Mouse (Mus musculus): ENCODE results near the gene Tex2. TPM values are rescaled to one million over a fixed set of nuclear protein-coding genes. Genes with fewer than 3 reads are reported as not detected.

Gene Tex2
- polyA plus RNA-seq, 1 experiment from 2014 or later: 17.1 TPM

GRCm38 (mm10) chr11:106544133-106544532 is 69.1 kb downstream of the Tex2 start:
- Histone ChIP-seq H3K9ac (ENCODE audit: low read depth, low read length) (no peak overlapping the region), H3K9me3 (ENCODE audit: control insufficient read depth) (no peaks in the 10 kb centered on the region), H3K4me3 (ENCODE audit: low read depth, low read length) (no peak overlapping the region), H3K27ac (ENCODE audit: low read depth, low read length) (no peak overlapping the region), H3K4me2 (replicated peaks; ENCODE audit: low read depth) (no peak overlapping the region), H3K4me1 (replicated peaks; ENCODE audit: control insufficient read depth, insufficient read depth, low read length) (no peaks in the 10 kb centered on the region), H3K27me3 (replicated peaks; ENCODE audit: control insufficient read depth, insufficient read depth, low read length) (no peaks in the 10 kb centered on the region), H3K36me3 (ENCODE audit: control insufficient read depth, insufficient read depth) (peaks cover 47% of the 10 kb centered on the region)
- TF ChIP-seq CTCF (IDR thresholded peaks at IDR 0.05; ENCODE audit: low read depth): no peak
- no peak for ATAC-seq
- WGBS: 87% methylated on average over 11 of the region's 11 CpGs

GRCm38 (mm10) chr11:106543006-106543405 is 70.2 kb downstream of the Tex2 start:
- Histone ChIP-seq H3K27ac (ENCODE audit: low read depth, low read length) (no peak overlapping the region), H3K4me3 (ENCODE audit: low read depth, low read length) (no peak overlapping the region), H3K36me3 (ENCODE audit: control insufficient read depth, insufficient read depth) (peaks cover 41% of the 10 kb centered on the region), H3K4me1 (replicated peaks; ENCODE audit: control insufficient read depth, insufficient read depth, low read length) (no peaks in the 10 kb centered on the region), H3K4me2 (replicated peaks; ENCODE audit: low read depth) (no peak overlapping the region), H3K9me3 (ENCODE audit: control insufficient read depth) (no peaks in the 10 kb centered on the region), H3K9ac (ENCODE audit: low read depth, low read length) (no peak overlapping the region), H3K27me3 (replicated peaks; ENCODE audit: control insufficient read depth, insufficient read depth, low read length) (no peaks in the 10 kb centered on the region)
- no peak for TF ChIP-seq CTCF (IDR thresholded peaks at IDR 0.05; ENCODE audit: low read depth)
- WGBS: 85% methylated on average over 13 of the region's 13 CpGs
- ATAC-seq: no peak

DNA sequence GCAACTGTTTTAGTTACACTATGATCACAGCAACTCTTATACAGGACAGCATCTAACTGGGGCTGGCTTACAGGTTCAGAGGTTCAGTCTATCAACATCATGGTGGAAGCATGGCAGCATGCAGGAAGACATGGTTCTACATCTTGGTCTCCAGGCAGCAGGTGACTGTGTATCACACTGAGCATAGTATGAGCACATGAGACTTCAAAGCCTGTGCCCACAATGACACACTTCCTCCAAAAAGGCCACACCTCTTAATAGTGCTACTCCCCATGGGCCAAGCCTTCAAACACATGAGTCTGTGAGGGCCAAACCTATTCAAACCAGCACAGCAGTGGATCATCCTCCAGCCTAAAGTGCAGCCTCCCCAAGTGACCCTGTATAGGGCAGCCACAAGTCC is 70.8 kb downstream of the Tex2 start:
- Histone ChIP-seq H3K27me3 (replicated peaks; ENCODE audit: control insufficient read depth, insufficient read depth, low read length) (no peaks in the 10 kb centered on the region), H3K9me3 (ENCODE audit: control insufficient read depth) (no peaks in the 10 kb centered on the region), H3K36me3 (ENCODE audit: control insufficient read depth, insufficient read depth) (peaks cover 44% of the 10 kb centered on the region), H3K4me1 (replicated peaks; ENCODE audit: control insufficient read depth, insufficient read depth, low read length) (no peaks in the 10 kb centered on the region), H3K9ac (ENCODE audit: low read depth, low read length) (no peak overlapping the region), H3K4me3 (ENCODE audit: low read depth, low read length) (no peak overlapping the region), H3K27ac (ENCODE audit: low read depth, low read length) (no peak overlapping the region), H3K4me2 (replicated peaks; ENCODE audit: low read depth) (no peak overlapping the region)
- no peak for TF ChIP-seq CTCF (IDR thresholded peaks at IDR 0.05; ENCODE audit: low read depth)
- no peak for ATAC-seq

DNA sequence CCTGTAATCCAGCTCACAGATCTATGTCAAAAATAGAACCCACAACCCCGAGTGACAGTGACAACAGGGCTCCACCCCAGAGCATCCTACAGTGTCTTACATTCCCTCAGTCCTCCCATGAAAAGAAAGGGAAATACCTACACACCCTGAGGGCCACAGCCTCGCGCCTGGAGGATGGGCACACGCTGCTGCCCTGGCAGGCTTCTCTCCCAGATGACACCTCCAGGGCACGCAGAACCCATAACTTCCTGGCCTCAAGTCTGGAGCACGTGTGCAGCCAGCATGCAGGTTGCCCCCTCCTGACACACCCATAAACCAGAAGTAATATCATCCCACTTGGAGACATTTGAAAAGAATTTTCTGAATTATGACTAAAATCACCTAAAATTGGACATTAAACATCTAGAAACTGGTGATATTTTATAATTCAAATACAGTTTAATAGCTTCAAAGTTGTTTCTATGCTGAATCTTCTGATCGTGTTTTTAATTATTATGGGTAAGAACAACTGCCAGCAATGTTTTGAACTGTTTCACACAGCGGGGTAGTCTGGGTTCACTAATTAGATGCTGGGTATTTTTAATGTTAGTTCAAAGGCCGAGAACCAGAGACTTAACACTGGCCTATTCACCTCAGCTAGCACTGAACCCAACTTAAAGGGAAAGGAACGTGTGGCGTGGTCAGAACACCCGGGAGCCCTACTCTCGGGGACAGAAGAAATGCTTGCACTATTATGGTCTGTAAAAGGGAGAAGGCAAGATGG is 72.5 kb downstream of the Tex2 start:
- H3K4me2 ChIP-seq (replicated peaks; ENCODE audit: low read depth): no peak overlapping the region
- H3K9me3 ChIP-seq (ENCODE audit: control insufficient read depth): no peaks in the 10 kb centered on the region
- H3K27ac ChIP-seq (ENCODE audit: low read depth, low read length): no peak overlapping the region
- H3K36me3 ChIP-seq (ENCODE audit: control insufficient read depth, insufficient read depth): peaks cover 36% of the 10 kb centered on the region
- ATAC-seq: no peak
- no peak overlapping the region for H3K9ac ChIP-seq (ENCODE audit: low read depth, low read length)
- 83% methylated on average over 13 of the region's 13 CpGs for WGBS
- no peaks in the 10 kb centered on the region for H3K27me3 ChIP-seq (replicated peaks; ENCODE audit: control insufficient read depth, insufficient read depth, low read length)
- no peak for TF ChIP-seq CTCF (IDR thresholded peaks at IDR 0.05; ENCODE audit: low read depth)
- H3K4me1 ChIP-seq (replicated peaks; ENCODE audit: control insufficient read depth, insufficient read depth, low read length): no peaks in the 10 kb centered on the region
- H3K4me3 ChIP-seq (ENCODE audit: low read depth, low read length): no peak overlapping the region

DNA sequence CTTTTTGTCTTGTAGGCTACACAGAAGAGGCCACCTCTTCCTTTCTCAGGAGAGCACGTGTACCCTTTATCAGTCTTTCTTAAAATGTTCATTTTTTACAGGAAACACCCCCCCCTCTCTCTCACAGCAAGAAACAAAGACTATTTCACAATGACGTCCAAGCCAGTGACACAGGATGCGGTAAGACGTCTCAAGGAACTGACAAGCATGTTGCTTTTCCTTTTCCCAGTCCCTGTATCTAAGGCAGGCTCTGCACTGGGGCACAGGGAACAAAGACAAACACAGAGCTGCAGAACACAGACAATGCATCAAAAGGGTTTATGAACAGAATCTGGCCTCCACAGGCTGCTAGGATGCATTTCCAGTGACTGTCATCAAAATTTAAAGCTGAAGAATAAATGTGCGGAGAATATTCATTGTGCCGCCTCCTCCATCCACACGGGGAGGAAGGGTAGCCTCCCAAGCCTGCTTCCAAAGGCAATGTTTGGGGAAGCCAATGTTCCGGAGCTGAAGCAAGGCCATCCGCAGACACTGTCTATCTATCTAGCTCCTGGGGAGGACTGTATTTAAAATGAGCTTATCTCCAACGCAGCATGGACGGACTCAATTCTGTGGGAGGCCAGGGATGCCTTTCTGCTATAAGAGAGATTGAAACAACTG is 76.8 kb downstream of the Tex2 start:
- Histone ChIP-seq H3K9ac (ENCODE audit: low read depth, low read length) (no peak overlapping the region), H3K27ac (ENCODE audit: low read depth, low read length) (no peak overlapping the region), H3K36me3 (ENCODE audit: control insufficient read depth, insufficient read depth) (peaks cover 20% of the 10 kb centered on the region), H3K27me3 (replicated peaks; ENCODE audit: control insufficient read depth, insufficient read depth, low read length) (no peaks in the 10 kb centered on the region), H3K4me3 (ENCODE audit: low read depth, low read length) (no peak overlapping the region), H3K4me1 (replicated peaks; ENCODE audit: control insufficient read depth, insufficient read depth, low read length) (no peaks in the 10 kb centered on the region), H3K9me3 (ENCODE audit: control insufficient read depth) (no peaks in the 10 kb centered on the region), H3K4me2 (replicated peaks; ENCODE audit: low read depth) (no peak overlapping the region)
- ATAC-seq: no peak
- TF ChIP-seq CTCF (IDR thresholded peaks at IDR 0.05; ENCODE audit: low read depth): no peak
- WGBS: 80% methylated on average over 11 of the region's 11 CpGs

GRCm38 (mm10) chr11:106535660-106536252 is 77.5 kb downstream of the Tex2 start:
- ATAC-seq: no peak
- H3K27me3 ChIP-seq (replicated peaks; ENCODE audit: control insufficient read depth, insufficient read depth, low read length): no peaks in the 10 kb centered on the region
- no peak overlapping the region for H3K4me3 ChIP-seq (ENCODE audit: low read depth, low read length)
- no peaks in the 10 kb centered on the region for H3K4me1 ChIP-seq (replicated peaks; ENCODE audit: control insufficient read depth, insufficient read depth, low read length)
- WGBS: 90% methylated on average over 9 of the region's 9 CpGs
- no peaks in the 10 kb centered on the region for H3K9me3 ChIP-seq (ENCODE audit: control insufficient read depth)
- H3K4me2 ChIP-seq (replicated peaks; ENCODE audit: low read depth): no peak overlapping the region
- H3K36me3 ChIP-seq (ENCODE audit: control insufficient read depth, insufficient read depth): peaks cover 20% of the 10 kb centered on the region
- H3K27ac ChIP-seq (ENCODE audit: low read depth, low read length): no peak overlapping the region
- no peak for TF ChIP-seq CTCF (IDR thresholded peaks at IDR 0.05; ENCODE audit: low read depth)
- H3K9ac ChIP-seq (ENCODE audit: low read depth, low read length): no peak overlapping the region
